Mouse (Mus musculus) stomach, embryonic 15.5 days (tissue): Measurements from ENCODE around the gene Tmbim1. TPM values are rescaled to one million over a fixed set of nuclear protein-coding genes. Genes with fewer than 3 reads are reported as not detected.

Experiments
- ATAC-seq: fragments of 200-750 bp; cut with Nextera tagmentation; 2 replicates; pipeline ENCODE4 v1.8.0; 2017; ENCODE audit warnings: low read depth, moderate number of reproducible peaks, moderate TSS enrichment; ENCODE audit not compliant: insufficient read depth, low FRiP score
- H3K27ac ChIP-seq: fragments of 300-500 bp; sonication (generic); 2 replicates; pipeline ENCODE4 v1.5.1; 2015; ENCODE audit warnings: mild to moderate bottlenecking, inconsistent platforms
- H3K27me3 ChIP-seq: fragments of 300-500 bp; sonication (generic); replicated peaks from 2 replicates; pipeline ENCODE4 v1.6.1; 2015; ENCODE audit warnings: inconsistent platforms
- H3K36me3 ChIP-seq: fragments of 300-500 bp; sonication (generic); 2 replicates; pipeline ENCODE4 v1.6.1; 2015; ENCODE audit warnings: inconsistent platforms
- H3K4me1 ChIP-seq: fragments of 300-500 bp; sonication (generic); 2 replicates; pipeline ENCODE4 v1.6.1; 2015; ENCODE audit warnings: inconsistent platforms
- H3K4me2 ChIP-seq: fragments of 300-500 bp; sonication (generic); 2 replicates; pipeline ENCODE4 v1.6.1; 2015; ENCODE audit warnings: mild to moderate bottlenecking, inconsistent platforms
- H3K4me3 ChIP-seq: fragments of 300-500 bp; sonication (generic); replicated peaks from 2 replicates; pipeline ENCODE4 v1.5.1; 2015; ENCODE audit warnings: inconsistent platforms
- H3K9ac ChIP-seq: fragments of 300-500 bp; sonication (generic); 2 replicates; pipeline ENCODE4 v1.6.1; 2015; ENCODE audit warnings: inconsistent platforms
- H3K9me3 ChIP-seq: fragments of 300-500 bp; sonication (generic); 2 replicates; pipeline ENCODE4 v1.6.1; 2016; ENCODE audit warnings: inconsistent platforms
- WGBS: fragments of 180-500 bp; shearing (Covaris S2); methylation state at CpG from one replicate; pipeline ENCODE4 v1.1.7; 2015; 5-methylcytosine and 5-hydroxymethylcytosine counted together
- polyA plus RNA-seq: library from polyadenylated mRNA; unstranded; fragments of >200 nt; fragmentation: Nextera tagmentation; extraction: Ambion mirVana; gene quantifications from 2 replicates; pipeline ENCODE4 v1.2.1, GENCODE M21; 2015

Tmbim1 gene
- polyA plus RNA-seq, 1 experiment from 2014 or later = 73.4 TPM

DNA sequence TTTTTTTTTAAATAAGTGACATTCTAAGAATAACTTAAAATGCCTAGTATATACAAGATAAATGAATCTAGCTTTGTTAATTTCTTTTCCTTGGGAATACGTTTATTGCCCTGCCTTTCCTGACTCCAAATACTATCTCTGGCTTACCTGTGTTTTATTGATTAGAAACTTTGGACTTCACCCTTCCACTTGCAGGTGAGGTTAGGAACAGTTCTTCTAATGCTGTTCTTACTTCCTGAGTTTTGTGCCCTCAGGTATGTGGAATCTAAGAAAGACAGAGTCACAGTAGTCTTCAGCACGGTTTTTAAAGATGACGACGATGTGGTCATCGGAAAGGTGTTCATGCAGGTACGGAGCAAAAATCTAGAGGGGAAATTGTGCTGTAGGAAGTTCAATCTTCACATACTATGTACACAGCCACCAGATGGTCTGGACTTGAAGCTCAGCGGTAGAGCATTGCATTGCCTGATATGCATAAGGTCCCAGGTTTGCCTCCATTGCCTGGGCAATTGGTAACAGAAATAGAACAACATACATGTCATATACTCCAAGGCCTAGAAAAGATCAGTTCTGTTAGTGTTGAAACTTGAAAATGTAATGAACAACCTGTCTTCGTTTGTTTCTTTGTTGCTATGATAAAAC, 49.6 kb downstream of the Tmbim1 start:
- WGBS = 92% methylated on average over 8 of the region's 8 CpGs
- Histone ChIP-seq H3K36me3 (peaks cover 62% of the 10 kb centered on the region), H3K27me3 (no peaks in the 10 kb centered on the region), H3K4me2 (no peak overlapping the region), H3K27ac (no peak overlapping the region), H3K9ac (no peak overlapping the region), H3K9me3 (no peaks in the 10 kb centered on the region), H3K4me3 (no peak overlapping the region), H3K4me1 (no peaks in the 10 kb centered on the region)
- ATAC-seq = no peak

DNA sequence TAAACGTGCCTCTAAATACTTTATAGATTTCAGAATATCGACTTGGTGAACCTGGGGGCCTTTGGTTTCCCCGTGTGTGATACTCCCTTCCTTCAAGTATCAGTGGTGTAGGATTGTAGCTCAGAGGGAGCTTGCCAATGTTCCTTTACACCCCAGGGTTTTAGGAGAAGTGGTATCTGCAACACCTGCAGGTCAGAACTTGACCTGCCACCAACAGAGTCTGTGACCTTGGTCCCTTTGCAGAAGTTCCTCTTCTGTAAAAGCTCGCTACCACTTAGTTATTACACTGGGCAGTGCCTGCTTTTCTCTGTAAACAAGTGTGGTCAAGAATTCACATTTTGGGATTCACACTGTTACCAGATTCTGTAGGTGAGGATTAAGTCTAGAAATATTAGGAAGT, 55.3 kb downstream of the Tmbim1 start:
- Histone ChIP-seq H3K27ac (peak overlapping the region; percentile 90; the same call in 1 of the 2 replicates), H3K4me1 (peaks cover 9% of the 10 kb centered on the region; the same call in 1 of the 2 replicates), H3K36me3 (peaks cover 32% of the 10 kb centered on the region), H3K4me2 (no peak overlapping the region; the same call in 1 of the 2 replicates), H3K9me3 (no peaks in the 10 kb centered on the region), H3K9ac (no peak overlapping the region), H3K4me3 (no peak overlapping the region), H3K27me3 (no peaks in the 10 kb centered on the region)
- ATAC-seq = no peak
- 81% methylated on average over 4 of the region's 4 CpGs for WGBS

- no peak overlapping the region for H3K4me3 ChIP-seq
- no peak overlapping the region; the same call in 1 of the 2 replicates for H3K4me2 ChIP-seq
- H3K4me1 ChIP-seq = peaks cover 9% of the 10 kb centered on the region; the same call in 1 of the 2 replicates
- peak overlapping the region; percentile 90 for H3K27ac ChIP-seq
- H3K36me3 ChIP-seq = peaks cover 29% of the 10 kb centered on the region
- H3K27me3 ChIP-seq = no peaks in the 10 kb centered on the region
- ATAC-seq = peak; percentile 83
- H3K9ac ChIP-seq = no peak overlapping the region
- no peaks in the 10 kb centered on the region for H3K9me3 ChIP-seq
- 59% methylated on average over 5 of the region's 5 CpGs for WGBS
Observed at GRCm38 (mm10) chr1:74249331-74249980, 56.0 kb downstream of the Tmbim1 start.

- H3K27me3 ChIP-seq = no peaks in the 10 kb centered on the region
- H3K4me3 ChIP-seq = no peak overlapping the region
- H3K9ac ChIP-seq = no peak overlapping the region
- H3K36me3 ChIP-seq = peaks cover 27% of the 10 kb centered on the region
- ATAC-seq = peak; percentile 68; the same call in 1 of the 2 replicates
- H3K4me1 ChIP-seq = peaks cover 9% of the 10 kb centered on the region; the same call in 1 of the 2 replicates
- H3K4me2 ChIP-seq = no peak overlapping the region
- H3K27ac ChIP-seq = peak overlapping the region; percentile 90
- no peaks in the 10 kb centered on the region for H3K9me3 ChIP-seq
- WGBS = 32% methylated on average over 1 of the region's 1 CpGs
Observed at GRCm38 (mm10) chr1:74248799-74249198, 56.6 kb downstream of the Tmbim1 start.

GRCm38 (mm10) chr1:74245525-74245924, 59.9 kb downstream of the Tmbim1 start:
- H3K27ac ChIP-seq = no peak overlapping the region
- H3K9me3 ChIP-seq = no peaks in the 10 kb centered on the region
- no peak overlapping the region for H3K4me2 ChIP-seq
- no peak overlapping the region for H3K4me3 ChIP-seq
- no peaks in the 10 kb centered on the region for H3K27me3 ChIP-seq
- no peak for ATAC-seq
- peaks cover 16% of the 10 kb centered on the region for H3K4me1 ChIP-seq
- peaks cover 9% of the 10 kb centered on the region for H3K36me3 ChIP-seq
- no peak overlapping the region for H3K9ac ChIP-seq
- WGBS = 47% methylated on average over 2 of the region's 2 CpGs

DNA sequence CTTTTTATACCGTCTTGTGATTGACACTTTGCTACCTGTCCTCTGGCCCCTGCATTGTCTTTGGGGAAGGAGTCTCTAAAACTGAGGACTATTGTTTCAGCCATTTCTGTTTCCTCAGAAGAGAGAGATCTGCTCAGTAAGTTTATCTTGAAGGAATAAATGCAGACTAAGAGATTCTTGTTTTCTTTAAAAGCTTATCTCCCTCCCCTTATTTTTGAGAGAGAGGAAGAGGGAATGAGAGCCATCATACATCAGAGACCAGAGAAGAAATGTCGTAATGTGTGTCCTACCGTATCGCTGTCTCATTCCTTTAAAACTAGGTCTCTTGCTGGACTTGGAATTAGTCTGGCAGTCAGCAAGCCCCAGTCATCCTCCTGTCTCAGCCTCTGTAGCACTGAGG, 64.6 kb downstream of the Tmbim1 start:
- peak overlapping the region; percentile 77 for H3K27ac ChIP-seq
- no peak for ATAC-seq
- no peak overlapping the region for H3K4me3 ChIP-seq
- no peak overlapping the region for H3K9ac ChIP-seq
- no peaks in the 10 kb centered on the region for H3K9me3 ChIP-seq
- H3K36me3 ChIP-seq = 0 out of 2 replicates have a peak, but pooled peaks cover under 1% of the 10 kb centered on the region
- 56% methylated on average over 4 of the region's 4 CpGs for WGBS
- no peaks in the 10 kb centered on the region for H3K27me3 ChIP-seq
- peaks cover 33% of the 10 kb centered on the region for H3K4me1 ChIP-seq
- H3K4me2 ChIP-seq = peak overlapping the region; percentile 78

DNA sequence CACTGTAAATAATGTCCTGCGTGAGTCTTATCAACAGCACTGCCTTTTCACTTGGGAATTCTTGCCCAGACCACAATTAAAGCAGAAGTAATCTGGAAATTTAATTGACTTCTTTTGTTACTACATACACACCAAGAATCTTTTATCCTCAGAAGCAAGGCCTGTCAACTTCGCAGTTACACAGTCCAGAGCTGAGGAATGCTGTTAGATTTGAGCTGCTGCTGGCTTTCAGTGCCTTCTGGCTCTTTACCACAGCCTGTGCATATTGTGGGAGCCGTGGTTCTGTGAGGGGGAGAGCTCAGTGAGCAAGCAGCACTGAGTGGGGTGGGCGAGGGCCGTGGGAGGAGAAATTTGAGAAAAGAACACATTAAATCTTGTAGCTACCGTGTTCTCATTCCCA, 65.1 kb downstream of the Tmbim1 start:
- Histone ChIP-seq H3K4me2 (peak overlapping the region; percentile 78), H3K36me3 (no peaks in the 10 kb centered on the region), H3K4me3 (no peak overlapping the region), H3K9ac (no peak overlapping the region), H3K4me1 (peaks cover 32% of the 10 kb centered on the region), H3K27ac (peak overlapping the region; percentile 77), H3K27me3 (no peaks in the 10 kb centered on the region), H3K9me3 (no peaks in the 10 kb centered on the region)
- ATAC-seq = no peak
- 26% methylated on average over 6 of the region's 6 CpGs for WGBS

DNA sequence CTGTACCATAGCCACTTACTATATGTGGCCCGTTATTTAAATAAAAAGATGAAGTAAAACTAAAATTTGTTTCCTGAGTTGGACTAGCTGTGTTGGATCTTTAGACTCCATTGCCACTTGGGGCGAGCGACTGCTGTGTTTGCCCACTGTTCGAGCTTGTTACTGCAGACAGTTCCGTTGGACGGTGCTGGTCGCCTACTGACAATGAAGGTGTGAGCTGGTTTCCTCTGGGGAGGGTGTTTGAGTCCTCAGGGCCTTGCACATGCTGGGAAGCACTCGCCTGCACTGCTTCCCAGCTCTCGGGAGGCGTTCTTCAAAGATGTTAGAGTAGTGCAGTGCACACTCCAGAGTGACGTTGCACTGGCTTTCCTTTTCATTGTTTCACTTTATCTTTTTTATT, 65.8 kb downstream of the Tmbim1 start:
- no peak for ATAC-seq
- H3K27ac ChIP-seq = peak overlapping the region; percentile 77
- H3K9ac ChIP-seq = no peak overlapping the region

GRCm38 (mm10) chr1:74239162-74239561, 66.3 kb downstream of the Tmbim1 start:
- Histone ChIP-seq H3K27me3 (no peaks in the 10 kb centered on the region), H3K4me2 (peak overlapping the region; percentile 78), H3K4me1 (peaks cover 32% of the 10 kb centered on the region), H3K9ac (no peak overlapping the region), H3K27ac (peak overlapping the region; percentile 77; the same call in 1 of the 2 replicates), H3K9me3 (no peaks in the 10 kb centered on the region), H3K36me3 (no peaks in the 10 kb centered on the region), H3K4me3 (peak overlapping the region; percentile 1)
- WGBS = 34% methylated on average over 7 of the region's 7 CpGs
- no peak for ATAC-seq

More for the DNA sequence above, 65.8 kb downstream of the Tmbim1 start:
- peak overlapping the region; percentile 1; the same call in 1 of the 2 replicates for H3K4me3 ChIP-seq
- H3K9me3 ChIP-seq = no peaks in the 10 kb centered on the region
- H3K36me3 ChIP-seq = no peaks in the 10 kb centered on the region
- H3K4me1 ChIP-seq = peaks cover 32% of the 10 kb centered on the region
- H3K4me2 ChIP-seq = peak overlapping the region; percentile 78
- H3K27me3 ChIP-seq = no peaks in the 10 kb centered on the region
- 41% methylated on average over 11 of the region's 11 CpGs for WGBS

Other genes starting within 250 kb of the Tmbim1 start
- gene Tns1, start 181.2 kb downstream of the Tmbim1 start, polyA plus RNA-seq = 34.5 and 40.3 TPM in 2 replicates
- gene Rufy4, start 180.1 kb downstream of the Tmbim1 start, polyA plus RNA-seq = 0.23 and 0.43 TPM in 2 replicates
- 0.67 and 0.69 TPM in 2 replicates for gene Cxcr2, start 151.6 kb downstream of the Tmbim1 start, polyA plus RNA-seq
- gene Cxcr1, start 111.0 kb downstream of the Tmbim1 start, polyA plus RNA-seq = not detected in 2 replicates
- gene Arpc2, start 69.5 kb downstream of the Tmbim1 start, polyA plus RNA-seq = 493 and 505 TPM in 2 replicates
- gene Gpbar1, start 27.1 kb downstream of the Tmbim1 start, polyA plus RNA-seq = 1.1 and 1.3 TPM in 2 replicates
- 229 and 235 TPM in 2 replicates for gene Aamp, start 20.9 kb downstream of the Tmbim1 start, polyA plus RNA-seq
- gene Pnkd, start 20.7 kb downstream of the Tmbim1 start, polyA plus RNA-seq = 117 and 124 TPM in 2 replicates
- 0.53 and 0.55 TPM in 2 replicates for gene Catip, start 56.5 kb upstream of the Tmbim1 start, polyA plus RNA-seq
- gene Slc11a1, start 69.6 kb upstream of the Tmbim1 start, polyA plus RNA-seq = 6.1 and 6.6 TPM in 2 replicates
- gene Ctdsp1, start 85.9 kb upstream of the Tmbim1 start, polyA plus RNA-seq = 82.9 and 86.2 TPM in 2 replicates
- 32.2 and 41.1 TPM in 2 replicates for gene Vil1, start 103.8 kb upstream of the Tmbim1 start, polyA plus RNA-seq
- 51.1 and 57.6 TPM in 2 replicates for gene Cnot9, start 200.4 kb upstream of the Tmbim1 start, polyA plus RNA-seq
- 0.69 and 1.1 TPM in 2 replicates for gene Plcd4, start 237.3 kb upstream of the Tmbim1 start, polyA plus RNA-seq
- gene Usp37, start 238.7 kb upstream of the Tmbim1 start, polyA plus RNA-seq = 24.1 and 26.6 TPM in 2 replicates